In the genomic region with DNA sequence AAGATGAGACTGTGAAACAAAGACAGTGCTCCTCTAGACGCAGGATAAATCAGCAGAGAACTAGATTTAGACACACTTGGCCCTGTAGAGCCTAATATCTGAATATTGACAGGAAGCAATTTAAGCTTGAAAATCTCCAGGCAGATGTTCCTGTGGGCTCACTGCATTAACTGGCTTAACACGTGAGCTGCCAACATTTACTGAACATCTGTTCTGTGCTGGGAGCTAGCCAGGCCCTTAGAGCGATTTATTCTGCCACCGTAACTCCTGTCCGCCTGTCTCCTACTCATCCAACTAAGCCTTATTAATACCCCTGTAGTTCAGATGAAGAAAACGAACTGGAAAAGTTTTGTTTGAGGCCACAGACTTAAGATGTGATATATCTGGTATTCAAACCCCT, we compare ENCODE assay signal across 8 mouse cellular contexts. TPM values are rescaled to one million over a fixed set of nuclear protein-coding genes. Genes with fewer than 3 reads are reported as not detected.
DNase-seq lines count a peak whose midpoint lies in the region; ATAC-seq and TF ChIP-seq lines count a peak whose summit lies in the region.

No protein-coding gene starts in this region.

- H3K27ac ChIP-seq in spleen, adult 2 months (ENCODE audit: insufficient read depth, low read length) = no peak overlapping the region
- no peak overlapping the region for H3K27ac ChIP-seq in liver, embryonic 11.5 days (ENCODE audit: low read depth, low read length)
- no peak overlapping the region; the same call in 1 of the 2 replicates for H3K27ac ChIP-seq in stomach, postnatal 0 days (replicated peaks)

- peak overlapping the region; percentile 82 for H3K4me2 ChIP-seq in liver, embryonic 11.5 days
- peak overlapping the region; percentile 74 for H3K4me2 ChIP-seq in stomach, postnatal 0 days (replicated peaks; ENCODE audit: low read depth)

- ATAC-seq in liver, embryonic 11.5 days (replicated peaks; ENCODE audit: low FRiP score) = no peak
- ATAC-seq in stomach, postnatal 0 days (ENCODE audit: low FRiP score, low TSS enrichment) = no peak

- no peaks in the 10 kb centered on the region for H3K27me3 ChIP-seq in spleen, adult 2 months (ENCODE audit: control insufficient read depth, insufficient read depth, low read length)
- H3K27me3 ChIP-seq in liver, embryonic 11.5 days (replicated peaks; ENCODE audit: control insufficient read depth, insufficient read depth, low read length) = no peaks in the 10 kb centered on the region
- no peaks in the 10 kb centered on the region for H3K27me3 ChIP-seq in stomach, postnatal 0 days (ENCODE audit: control insufficient read depth, insufficient read depth, low read length)

- no peaks in the 10 kb centered on the region; the same call in 1 of the 2 replicates for H3K4me1 ChIP-seq in spleen, adult 2 months (ENCODE audit: control insufficient read depth, insufficient read depth, insufficient read length)
- H3K4me1 ChIP-seq in liver, embryonic 11.5 days (replicated peaks; ENCODE audit: control insufficient read depth, insufficient read depth, low read length) = peaks cover 23% of the 10 kb centered on the region
- H3K4me1 ChIP-seq in stomach, postnatal 0 days (replicated peaks; ENCODE audit: control insufficient read depth, insufficient read depth) = no peaks in the 10 kb centered on the region; the same call in 1 of the 2 replicates

- 11% methylated on average over 6 of the region's 6 CpGs for WGBS in spleen, adult 2 months
- 12% methylated on average over 6 of the region's 6 CpGs for WGBS in liver, embryonic 11.5 days
- 3% methylated on average over 6 of the region's 6 CpGs for WGBS in stomach, postnatal 0 days

- peak; percentile 30 to 45 for DNase-seq in cerebellum, postnatal 10 days
- DNase-seq in cerebellum, adult 11 months = no peak
- no peak for DNase-seq in spleen, adult 2 months (ENCODE audit: low read depth in 1 of 2, low spot score in 2 of 2)
- no peak for DNase-seq in spleen, adult 12 weeks (ENCODE audit: low spot score)
- DNase-seq in liver, embryonic 11.5 days (ENCODE audit: low spot score) = no peak
- no peak for DNase-seq in stomach, postnatal 0 days (ENCODE audit: low spot score)
- DNase-seq in thymus, postnatal 36 days = no peak
- no peak for DNase-seq in layer of hippocampus, postnatal 36 days

- peak overlapping the region; percentile 90 for H3K9ac ChIP-seq in liver, embryonic 11.5 days (ENCODE audit: low read depth, low read length)
- H3K9ac ChIP-seq in stomach, postnatal 0 days (ENCODE audit: low read length) = peak overlapping the region; percentile 88

- H3K4me3 ChIP-seq in spleen, adult 2 months (ENCODE audit: extremely low read depth, insufficient read depth, insufficient read length) = peak overlapping the region; percentile 96; the same call in 1 of the 2 replicates
- peak overlapping the region; percentile 78 for H3K4me3 ChIP-seq in liver, embryonic 11.5 days (ENCODE audit: low read depth, low read length)
- peak overlapping the region; percentile 87 for H3K4me3 ChIP-seq in stomach, postnatal 0 days (ENCODE audit: low read depth, low read length)

- no peak for TF ChIP-seq CTCF in spleen, adult 2 months (IDR thresholded peaks at IDR 0.05; ENCODE audit: extremely low read depth, insufficient read depth, insufficient read length, insufficient replicate concordance)
- no peak for TF ChIP-seq CTCF in stomach, postnatal 0 days (IDR thresholded peaks at IDR 0.05; ENCODE audit: low read depth)

- TF ChIP-seq POLR2A in spleen, adult 2 months (IDR thresholded peaks at IDR 0.05; ENCODE audit: low read depth, low read length) = no peak

- H3K36me3 ChIP-seq in spleen, adult 2 months (ENCODE audit: control insufficient read depth, insufficient read depth, low read length) = peaks cover 22% of the 10 kb centered on the region
- H3K36me3 ChIP-seq in liver, embryonic 11.5 days (ENCODE audit: control insufficient read depth, insufficient read depth, low read length) = peaks cover 43% of the 10 kb centered on the region
- H3K36me3 ChIP-seq in stomach, postnatal 0 days (ENCODE audit: control insufficient read depth, insufficient read depth, low read length) = peaks cover 30% of the 10 kb centered on the region

- H3K9me3 ChIP-seq in liver, embryonic 11.5 days (ENCODE audit: control insufficient read depth, low read length) = no peaks in the 10 kb centered on the region
- H3K9me3 ChIP-seq in stomach, postnatal 0 days (ENCODE audit: control insufficient read depth, low read length) = no peaks in the 10 kb centered on the region

- no peak for TF ChIP-seq EP300 in stomach, postnatal 0 days (optimal IDR thresholded peaks at IDR 0.05)

RNA-seq across cellular contexts. Expression of gene Pdap1, which starts 1.2 kb away (rescaled TPM):
- 17.8 and 18.4 TPM in 2 replicates for polyA plus RNA-seq in spleen, adult 2 months (2012; rRNA removed)
- polyA plus RNA-seq in liver, embryonic 11.5 days (2014; fragmentation: Nextera tagmentation; extraction: Ambion mirVana) = 104 and 122 TPM in 2 replicates
- 51.1 and 62.0 TPM in 2 replicates for polyA plus RNA-seq in stomach, postnatal 0 days (2015; fragmentation: Nextera tagmentation; extraction: Ambion mirVana)
- 10 to 100 TPM; 88.8 to 94.5 TPM for total RNA-seq in layer of hippocampus, postnatal 36 days (2021)

RNA-seq across cellular contexts. Expression of gene Bud31, which starts 1.3 kb away (rescaled TPM):
- 26.7 and 30.4 TPM in 2 replicates for polyA plus RNA-seq in spleen, adult 2 months (2012; rRNA removed)
- 233 and 243 TPM in 2 replicates for polyA plus RNA-seq in liver, embryonic 11.5 days (2014; fragmentation: Nextera tagmentation; extraction: Ambion mirVana)
- 128 and 129 TPM in 2 replicates for polyA plus RNA-seq in stomach, postnatal 0 days (2015; fragmentation: Nextera tagmentation; extraction: Ambion mirVana)
- total RNA-seq in layer of hippocampus, postnatal 36 days (2021) = 10 to 100 TPM; 74.3 to 76.2 TPM

RNA-seq across cellular contexts. Expression of gene Arpc1b, which starts 24.8 kb away (rescaled TPM):
- 780 and 1,055 TPM in 2 replicates for polyA plus RNA-seq in spleen, adult 2 months (2012; rRNA removed)
- polyA plus RNA-seq in liver, embryonic 11.5 days (2014; fragmentation: Nextera tagmentation; extraction: Ambion mirVana) = 190 and 209 TPM in 2 replicates
- 283 and 304 TPM in 2 replicates for polyA plus RNA-seq in stomach, postnatal 0 days (2015; fragmentation: Nextera tagmentation; extraction: Ambion mirVana)
- 10 to 100 TPM; 23.4 to 26.9 TPM for total RNA-seq in layer of hippocampus, postnatal 36 days (2021)

RNA-seq across cellular contexts. Expression of gene Ptcd1, which starts 28.1 kb away (rescaled TPM):
- 8.4 and 9.7 TPM in 2 replicates for polyA plus RNA-seq in spleen, adult 2 months (2012; rRNA removed)
- polyA plus RNA-seq in liver, embryonic 11.5 days (2014; fragmentation: Nextera tagmentation; extraction: Ambion mirVana) = 15.7 and 17.6 TPM in 2 replicates
- polyA plus RNA-seq in stomach, postnatal 0 days (2015; fragmentation: Nextera tagmentation; extraction: Ambion mirVana) = 8.3 and 9.1 TPM in 2 replicates
- 10 to 100 TPM; 23.6 to 24.7 TPM for total RNA-seq in layer of hippocampus, postnatal 36 days (2021)

RNA-seq across cellular contexts. Expression of gene Cpsf4, which starts 28.2 kb away (rescaled TPM):
- polyA plus RNA-seq in spleen, adult 2 months (2012; rRNA removed) = 25.5 and 31.7 TPM in 2 replicates
- 38.6 and 44.1 TPM in 2 replicates for polyA plus RNA-seq in liver, embryonic 11.5 days (2014; fragmentation: Nextera tagmentation; extraction: Ambion mirVana)
- polyA plus RNA-seq in stomach, postnatal 0 days (2015; fragmentation: Nextera tagmentation; extraction: Ambion mirVana) = 19.1 and 19.6 TPM in 2 replicates
- total RNA-seq in layer of hippocampus, postnatal 36 days (2021) = 10 to 100 TPM; 23.0 to 23.4 TPM

Comparison
In these comparisons a context has a peak if more than half of its experiments do, and no peak if none do; other contexts are left out.
1. DNase-seq: peak in cerebellum, postnatal 10 days (2 of 2); none in cerebellum, adult 11 months (single experiment), spleen, adult 2 months (0 of 2), spleen, adult 12 weeks (single experiment), liver, embryonic 11.5 days (single experiment), stomach, postnatal 0 days (single experiment), thymus, postnatal 36 days (0 of 2) and layer of hippocampus, postnatal 36 days (0 of 2).
2. Peak in every context shown above with its lines, with median percentiles within 50 percentile points of each other: H3K4me3 ChIP-seq.